Mouse (Mus musculus) E14TG2a.4 (cell line): ENCODE results near the gene Polr3c.
A peak's percentile ranks its signal among the peaks of the same experiment; 100 is the strongest.
"Not testable (repeated sequence)": the region's sequence is repeated elsewhere in the genome, so short reads cannot be mapped to it uniquely, and the experiment has no call there.

Experiments used
- H3K27me3 ChIP-seq: 2 replicates; pipeline ENCODE4 v1.6.1; 2014; ENCODE audit warnings: low read length, control low read depth; ENCODE audit not compliant: insufficient read depth
- H3K36me3 ChIP-seq: 2 replicates; pipeline ENCODE4 v1.6.1; 2014; ENCODE audit warnings: low read length, control low read depth; ENCODE audit not compliant: insufficient read depth
- H3K4me1 ChIP-seq: replicated peaks from 2 replicates; pipeline ENCODE4 v1.6.1; 2014; ENCODE audit warnings: low read depth, low read length, control low read depth
- H3K4me3 ChIP-seq: replicated peaks from 2 replicates; pipeline ENCODE4 v1.5.1; 2014; ENCODE audit warnings: mild to moderate bottlenecking, low read length
- H3K9me3 ChIP-seq: 2 replicates; pipeline ENCODE4 v1.6.1; 2014; ENCODE audit warnings: low read length, control low read depth
- CTCF ChIP-seq: conservative IDR thresholded peaks from 2 replicates; pipeline ENCODE4 v1.5.1; 2014; ENCODE audit warnings: low read length
- NANOG ChIP-seq: IDR thresholded peaks from 2 replicates; pipeline ENCODE4 v1.6.1; 2014; ENCODE audit warnings: borderline replicate concordance, low read length, mixed read lengths
- POU5F1 ChIP-seq: IDR thresholded peaks from 2 replicates; pipeline ENCODE4 v1.6.1; 2014; ENCODE audit warnings: low read length, borderline replicate concordance

Gene Polr3c

GRCm38 (mm10) chr3:96690298-96690697, 37.1 kb downstream of the Polr3c start:
- Histone ChIP-seq H3K36me3 (no peaks in the 10 kb centered on the region), H3K4me3 (no peak overlapping the region), H3K9me3 (no peaks in the 10 kb centered on the region), H3K4me1 (peaks cover 63% of the 10 kb centered on the region), H3K27me3 (peaks cover 14% of the 10 kb centered on the region)
- TF ChIP-seq POU5F1, result no peak
- peak; percentile 18; the same call in 1 of the 2 replicates for TF ChIP-seq CTCF
- TF ChIP-seq NANOG, result no peak

- no peak for TF ChIP-seq NANOG
- no peak for TF ChIP-seq CTCF
- TF ChIP-seq POU5F1, result no peak
- Histone ChIP-seq H3K9me3 (no peaks in the 10 kb centered on the region), H3K36me3 (no peaks in the 10 kb centered on the region), H3K4me1 (peaks cover 72% of the 10 kb centered on the region), H3K4me3 (peak overlapping the region; percentile 44; the same call in 1 of the 2 replicates), H3K27me3 (peaks cover 29% of the 10 kb centered on the region)
Measured at GRCm38 (mm10) chr3:96688854-96689253, 38.6 kb downstream of the Polr3c start.

GRCm38 (mm10) chr3:96686057-96686456, 41.4 kb downstream of the Polr3c start:
- peaks cover 40% of the 10 kb centered on the region for H3K27me3 ChIP-seq
- not testable (repeated sequence) for H3K9me3 ChIP-seq, H3K36me3 ChIP-seq, H3K4me3 ChIP-seq
- peaks cover 71% of the 10 kb centered on the region for H3K4me1 ChIP-seq

GRCm38 (mm10) chr3:96684822-96685156, 42.6 kb downstream of the Polr3c start:
- no peaks in the 10 kb centered on the region for H3K9me3 ChIP-seq
- peaks cover 71% of the 10 kb centered on the region for H3K4me1 ChIP-seq
- H3K36me3 ChIP-seq, result 0 out of 2 replicates have a peak, but pooled peaks cover 4% of the 10 kb centered on the region
- TF ChIP-seq NANOG, result no peak
- no peak for TF ChIP-seq POU5F1
- TF ChIP-seq CTCF, result no peak
- peak overlapping the region; percentile 73 for H3K4me3 ChIP-seq
- peaks cover 36% of the 10 kb centered on the region for H3K27me3 ChIP-seq

GRCm38 (mm10) chr3:96684151-96684821, 43.1 kb downstream of the Polr3c start:
- Histone ChIP-seq H3K36me3 (0 out of 2 replicates have a peak, but pooled peaks cover 4% of the 10 kb centered on the region), H3K4me1 (peaks cover 71% of the 10 kb centered on the region), H3K27me3 (peaks cover 34% of the 10 kb centered on the region), H3K9me3 (no peaks in the 10 kb centered on the region), H3K4me3 (peak overlapping the region; percentile 73)
- TF ChIP-seq POU5F1 (no peak), NANOG (no peak), CTCF (no peak)

GRCm38 (mm10) chr3:96683496-96683895, 43.9 kb downstream of the Polr3c start:
- TF ChIP-seq POU5F1, result no peak
- TF ChIP-seq NANOG, result no peak
- TF ChIP-seq CTCF, result no peak
- H3K27me3 ChIP-seq, result peaks cover 31% of the 10 kb centered on the region
- 0 out of 2 replicates have a peak overlapping the region, but pooled peaks have one; percentile 7 for H3K4me3 ChIP-seq
- peaks cover 71% of the 10 kb centered on the region for H3K4me1 ChIP-seq
- 0 out of 2 replicates have a peak, but pooled peaks cover 4% of the 10 kb centered on the region for H3K36me3 ChIP-seq
- H3K9me3 ChIP-seq, result no peaks in the 10 kb centered on the region

- TF ChIP-seq POU5F1 (no peak), CTCF (no peak), NANOG (no peak)
- no peaks in the 10 kb centered on the region for H3K9me3 ChIP-seq
- peak overlapping the region; percentile 57; the same call in 1 of the 2 replicates for H3K4me3 ChIP-seq
- peaks cover 91% of the 10 kb centered on the region for H3K4me1 ChIP-seq
- H3K27me3 ChIP-seq, result peaks cover 26% of the 10 kb centered on the region
- 0 out of 2 replicates have a peak, but pooled peaks cover 4% of the 10 kb centered on the region for H3K36me3 ChIP-seq
Measured at GRCm38 (mm10) chr3:96680269-96680956, 47.0 kb downstream of the Polr3c start.

- no peak for TF ChIP-seq POU5F1
- no peak for TF ChIP-seq NANOG
- no peak for TF ChIP-seq CTCF
- Histone ChIP-seq H3K27me3 (peaks cover 14% of the 10 kb centered on the region), H3K9me3 (no peaks in the 10 kb centered on the region), H3K4me3 (peak overlapping the region; percentile 57), H3K4me1 (peaks cover 92% of the 10 kb centered on the region), H3K36me3 (0 out of 2 replicates have a peak, but pooled peaks cover 4% of the 10 kb centered on the region)
Measured at GRCm38 (mm10) chr3:96679159-96679674, 48.2 kb downstream of the Polr3c start.
